Mouse (Mus musculus) forebrain, embryonic 16.5 days (tissue): ENCODE measurements around the gene Surf6. TPM values are rescaled to one million over a fixed set of nuclear protein-coding genes. Genes with fewer than 3 reads are reported as not detected.

Experiments
- ATAC-seq: fragments of 200-750 bp; cut with Nextera tagmentation; 2 replicates; pipeline ENCODE4 v1.8.0; 2017; ENCODE audit warnings: mild to moderate bottlenecking, moderate library complexity
- H3K27ac ChIP-seq: fragments of 300-500 bp; sonication (generic); 2 replicates; pipeline ENCODE4 v1.5.1; 2014; ENCODE audit warnings: low read length, control low read depth
- H3K27me3 ChIP-seq: fragments of 300-500 bp; sonication (generic); replicated peaks from 2 replicates; pipeline ENCODE4 v1.6.1; 2014; ENCODE audit warnings: low read length; ENCODE audit not compliant: control insufficient read depth, insufficient read depth
- H3K36me3 ChIP-seq: fragments of 300-500 bp; sonication (generic); 2 replicates; pipeline ENCODE4 v1.6.1; 2014; ENCODE audit not compliant: control insufficient read depth, insufficient read depth
- H3K4me1 ChIP-seq: fragments of 300-500 bp; sonication (generic); replicated peaks from 2 replicates; pipeline ENCODE4 v1.6.1; 2014; ENCODE audit warnings: low read length; ENCODE audit not compliant: control insufficient read depth, insufficient read depth
- H3K4me2 ChIP-seq: fragments of 300-500 bp; sonication (generic); 2 replicates; pipeline ENCODE4 v1.6.1; 2014; ENCODE audit warnings: mild to moderate bottlenecking, low read length, control low read depth
- H3K4me3 ChIP-seq: fragments of 300-500 bp; sonication (generic); replicated peaks from 2 replicates; pipeline ENCODE4 v1.5.1; 2014; ENCODE audit warnings: mild to moderate bottlenecking, low read length, control low read depth
- H3K9ac ChIP-seq: fragments of 300-500 bp; sonication (generic); replicated peaks from 2 replicates; pipeline ENCODE4 v1.6.1; 2014; ENCODE audit warnings: low read depth, low read length, control low read depth
- H3K9me3 ChIP-seq: fragments of 300-500 bp; sonication (generic); 2 replicates; pipeline ENCODE4 v1.6.1; 2016; ENCODE audit warnings: low read length; ENCODE audit not compliant: control insufficient read depth
- WGBS: fragments of 180-500 bp; shearing (Covaris S2); extraction: QIAGEN DNeasy Blood & Tissue Kit; methylation state at CpG from one replicate; pipeline ENCODE4 v1.1.7; 2014; 5-methylcytosine and 5-hydroxymethylcytosine counted together
- polyA plus RNA-seq: library from polyadenylated mRNA; unstranded; fragments of >200 nt; fragmentation: Nextera tagmentation; extraction: Ambion mirVana; gene quantifications from 2 replicates; pipeline ENCODE4 v1.2.1, GENCODE M21; 2015

The Surf6 gene
- polyA plus RNA-seq, 1 experiment from 2014 or later, result 32.1 TPM

- peaks cover 24% of the 10 kb centered on the region for H3K4me1 ChIP-seq
- H3K4me2 ChIP-seq, result peak overlapping the region; percentile 77
- ATAC-seq, result no peak; the same call in 1 of the 2 replicates
- peak overlapping the region; percentile 98 for H3K9ac ChIP-seq
- no peaks in the 10 kb centered on the region for H3K27me3 ChIP-seq
- 2% methylated on average over 39 of the region's 49 CpGs for WGBS
- no peaks in the 10 kb centered on the region for H3K9me3 ChIP-seq
- no peaks in the 10 kb centered on the region for H3K36me3 ChIP-seq
- H3K27ac ChIP-seq, result no peak overlapping the region; the same call in 1 of the 2 replicates
- peak overlapping the region; percentile 92 for H3K4me3 ChIP-seq
These were observed 30.0 kb upstream of the Surf6 start for GRCm38 (mm10) chr2:26932473-26933303.

GRCm38 (mm10) chr2:26930390-26930789, 27.7 kb upstream of the Surf6 start:
- H3K4me2 ChIP-seq, result no peak overlapping the region
- WGBS, result 11% methylated on average over 1 of the region's 1 CpGs
- H3K4me1 ChIP-seq, result peaks cover 24% of the 10 kb centered on the region
- no peak overlapping the region for H3K27ac ChIP-seq
- no peak overlapping the region for H3K4me3 ChIP-seq
- no peak overlapping the region for H3K9ac ChIP-seq
- H3K9me3 ChIP-seq, result no peaks in the 10 kb centered on the region
- no peaks in the 10 kb centered on the region for H3K27me3 ChIP-seq
- peaks cover 5% of the 10 kb centered on the region; the same call in 1 of the 2 replicates for H3K36me3 ChIP-seq
- no peak for ATAC-seq

GRCm38 (mm10) chr2:26927745-26928476, 25.2 kb upstream of the Surf6 start:
- Histone ChIP-seq H3K4me2 (no peak overlapping the region), H3K4me1 (peaks cover 24% of the 10 kb centered on the region), H3K27ac (no peak overlapping the region), H3K9me3 (no peaks in the 10 kb centered on the region), H3K36me3 (peaks cover 8% of the 10 kb centered on the region; the same call in 1 of the 2 replicates), H3K27me3 (no peaks in the 10 kb centered on the region), H3K4me3 (no peak overlapping the region), H3K9ac (no peak overlapping the region)
- no peak for ATAC-seq
- WGBS, result 90% methylated on average over 6 of the region's 6 CpGs

- no peak overlapping the region for H3K9ac ChIP-seq
- peaks cover 13% of the 10 kb centered on the region for H3K4me1 ChIP-seq
- no peaks in the 10 kb centered on the region for H3K27me3 ChIP-seq
- ATAC-seq, result no peak
- no peak overlapping the region for H3K27ac ChIP-seq
- H3K9me3 ChIP-seq, result no peaks in the 10 kb centered on the region
- H3K4me3 ChIP-seq, result no peak overlapping the region
- H3K36me3 ChIP-seq, result peaks cover 38% of the 10 kb centered on the region
- H3K4me2 ChIP-seq, result no peak overlapping the region
- WGBS, result 80% methylated on average over 9 of the region's 9 CpGs
These were observed 19.1 kb upstream of the Surf6 start for GRCm38 (mm10) chr2:26921784-26922183.

- 88% methylated on average over 6 of the region's 6 CpGs for WGBS
- no peak overlapping the region for H3K9ac ChIP-seq
- peaks cover 32% of the 10 kb centered on the region for H3K36me3 ChIP-seq
- no peak for ATAC-seq
- H3K4me1 ChIP-seq, result peaks cover 22% of the 10 kb centered on the region
- H3K27me3 ChIP-seq, result no peaks in the 10 kb centered on the region
- H3K9me3 ChIP-seq, result no peaks in the 10 kb centered on the region
- no peak overlapping the region for H3K4me2 ChIP-seq
- no peak overlapping the region for H3K4me3 ChIP-seq
- H3K27ac ChIP-seq, result no peak overlapping the region
These were observed 17.6 kb upstream of the Surf6 start for GRCm38 (mm10) chr2:26920190-26920855.

GRCm38 (mm10) chr2:26919684-26920083, 17.0 kb upstream of the Surf6 start:
- H3K4me3 ChIP-seq, result no peak overlapping the region
- peaks cover 30% of the 10 kb centered on the region for H3K36me3 ChIP-seq
- H3K27me3 ChIP-seq, result no peaks in the 10 kb centered on the region
- peaks cover 26% of the 10 kb centered on the region for H3K4me1 ChIP-seq
- H3K9me3 ChIP-seq, result no peaks in the 10 kb centered on the region
- no peak for ATAC-seq
- whole genome bisulfite sequencing, result 94% methylated on average over 3 of the region's 3 CpGs
- H3K9ac ChIP-seq, result no peak overlapping the region
- H3K27ac ChIP-seq, result no peak overlapping the region
- H3K4me2 ChIP-seq, result no peak overlapping the region

- Histone ChIP-seq H3K9ac (peak overlapping the region; percentile 79), H3K27ac (peak overlapping the region; percentile 63), H3K4me3 (peak overlapping the region; percentile 86), H3K36me3 (peaks cover 52% of the 10 kb centered on the region), H3K4me2 (peak overlapping the region; percentile 98), H3K4me1 (peaks cover 36% of the 10 kb centered on the region), H3K9me3 (no peaks in the 10 kb centered on the region), H3K27me3 (no peaks in the 10 kb centered on the region)
- 4% methylated on average over 13 of the region's 13 CpGs for WGBS
- ATAC-seq, result 0 out of 2 replicates have a peak, but pooled peaks have one; percentile 3
These were observed 14.1 kb upstream of the Surf6 start for GRCm38 (mm10) chr2:26916738-26917137.

- peak; percentile 81 for ATAC-seq
- peaks cover 39% of the 10 kb centered on the region for H3K4me1 ChIP-seq
- peak within 1 kb of the TSS; percentile 63 for H3K27ac ChIP-seq
- H3K4me3 ChIP-seq, result peak within 1 kb of the TSS; percentile 86
- H3K36me3 ChIP-seq, result peaks cover 46% of the 10 kb centered on the region
- 2% methylated on average over 47 of the region's 47 CpGs for WGBS
- H3K9ac ChIP-seq, result peak within 1 kb of the TSS; percentile 79
- no peaks in the 10 kb centered on the region for H3K27me3 ChIP-seq
- H3K9me3 ChIP-seq, result no peaks in the 10 kb centered on the region
- H3K4me2 ChIP-seq, result peak within 1 kb of the TSS; percentile 98
These were observed 13.4 kb upstream of the Surf6 start, which contains the start of the genes Surf2 and Surf1 for GRCm38 (mm10) chr2:26915927-26916728. TSS of gene Surf2 (plus strand) at chr2:26916367. TSS of gene Surf1 (minus strand) at chr2:26916530.
